Mouse (Mus musculus): ENCODE data around the gene Fbxw4. TPM values are rescaled to one million over a fixed set of nuclear protein-coding genes. Genes with fewer than 3 reads are reported as not detected.

Gene Fbxw4
- polyA plus RNA-seq, 1 experiment: 81.4 TPM

- peaks cover 4% of the 10 kb centered on the region; the same call in 1 of the 2 replicates for H3K36me3 ChIP-seq (ENCODE audit: control insufficient read depth, insufficient read depth, low read length)
- DNase-seq (ENCODE audit: low read depth in 1 of 2, low spot score in 2 of 2): no peak
- TF ChIP-seq POLR2A (IDR thresholded peaks at IDR 0.05; ENCODE audit: low read depth, low read length) (no peak), CTCF (IDR thresholded peaks at IDR 0.05; ENCODE audit: extremely low read depth, insufficient read depth, insufficient read length, insufficient replicate concordance) (no peak)
- peaks cover 20% of the 10 kb centered on the region for H3K4me1 ChIP-seq (ENCODE audit: control insufficient read depth, insufficient read depth, insufficient read length)
- no peak overlapping the region; the same call in 1 of the 2 replicates for H3K4me3 ChIP-seq (ENCODE audit: extremely low read depth, insufficient read depth, insufficient read length)
- H3K27ac ChIP-seq (ENCODE audit: insufficient read depth, low read length): peak overlapping the region; percentile 56
- H3K27me3 ChIP-seq (ENCODE audit: control insufficient read depth, insufficient read depth, low read length): no peaks in the 10 kb centered on the region
- 26% methylated on average over 14 of the region's 14 CpGs for WGBS
Observed at GRCm38 (mm10) chr19:45577141-45577750, 82.9 kb downstream of the Fbxw4 start.

GRCm38 (mm10) chr19:45575632-45576001 lies 84.5 kb downstream of the Fbxw4 start:
- Histone ChIP-seq H3K27me3 (ENCODE audit: control insufficient read depth, insufficient read depth, low read length) (no peaks in the 10 kb centered on the region), H3K4me3 (ENCODE audit: extremely low read depth, insufficient read depth, insufficient read length) (peak overlapping the region; percentile 54; the same call in 1 of the 2 replicates), H3K27ac (ENCODE audit: insufficient read depth, low read length) (peak overlapping the region; percentile 90), H3K36me3 (ENCODE audit: control insufficient read depth, insufficient read depth, low read length) (peaks cover 4% of the 10 kb centered on the region; the same call in 1 of the 2 replicates), H3K4me1 (ENCODE audit: control insufficient read depth, insufficient read depth, insufficient read length) (peaks cover 20% of the 10 kb centered on the region)
- 48% methylated on average over 8 of the region's 8 CpGs for WGBS
- TF ChIP-seq POLR2A (IDR thresholded peaks at IDR 0.05; ENCODE audit: low read depth, low read length) (no peak), CTCF (IDR thresholded peaks at IDR 0.05; ENCODE audit: extremely low read depth, insufficient read depth, insufficient read length, insufficient replicate concordance) (no peak)
- DNase-seq (ENCODE audit: low read depth in 1 of 2, low spot score in 2 of 2): no peak

- Histone ChIP-seq H3K36me3 (ENCODE audit: control insufficient read depth, insufficient read depth, low read length) (peaks cover 4% of the 10 kb centered on the region; the same call in 1 of the 2 replicates), H3K4me1 (ENCODE audit: control insufficient read depth, insufficient read depth, insufficient read length) (peaks cover 20% of the 10 kb centered on the region), H3K27me3 (ENCODE audit: control insufficient read depth, insufficient read depth, low read length) (no peaks in the 10 kb centered on the region), H3K27ac (ENCODE audit: insufficient read depth, low read length) (peak overlapping the region; percentile 90), H3K4me3 (ENCODE audit: extremely low read depth, insufficient read depth, insufficient read length) (peak overlapping the region; percentile 54)
- WGBS: 14% methylated on average over 19 of the region's 19 CpGs
- DNase-seq (ENCODE audit: low read depth in 1 of 2, low spot score in 2 of 2): peak in 1 of 2 experiments; percentile 52
- TF ChIP-seq POLR2A (IDR thresholded peaks at IDR 0.05; ENCODE audit: low read depth, low read length) (peak; percentile 59; the same call in 1 of the 2 replicates), CTCF (IDR thresholded peaks at IDR 0.05; ENCODE audit: extremely low read depth, insufficient read depth, insufficient read length, insufficient replicate concordance) (no peak)
Observed at GRCm38 (mm10) chr19:45574941-45575631, 85.0 kb downstream of the Fbxw4 start.

GRCm38 (mm10) chr19:45574339-45574898 lies 85.7 kb downstream of the Fbxw4 start:
- Histone ChIP-seq H3K27ac (ENCODE audit: insufficient read depth, low read length) (peak overlapping the region; percentile 90), H3K27me3 (ENCODE audit: control insufficient read depth, insufficient read depth, low read length) (no peaks in the 10 kb centered on the region), H3K4me3 (ENCODE audit: extremely low read depth, insufficient read depth, insufficient read length) (no peak overlapping the region), H3K36me3 (ENCODE audit: control insufficient read depth, insufficient read depth, low read length) (peaks cover 4% of the 10 kb centered on the region; the same call in 1 of the 2 replicates), H3K4me1 (ENCODE audit: control insufficient read depth, insufficient read depth, insufficient read length) (peaks cover 20% of the 10 kb centered on the region)
- TF ChIP-seq CTCF (IDR thresholded peaks at IDR 0.05; ENCODE audit: extremely low read depth, insufficient read depth, insufficient read length, insufficient replicate concordance) (no peak), POLR2A (IDR thresholded peaks at IDR 0.05; ENCODE audit: low read depth, low read length) (no peak)
- DNase-seq (ENCODE audit: low read depth in 1 of 2, low spot score in 2 of 2): no peak
- WGBS: 40% methylated on average over 7 of the region's 7 CpGs

- DNase-seq (ENCODE audit: low read depth in 1 of 2, low spot score in 2 of 2): peak; percentile 60 to 72
- no peak overlapping the region for H3K4me3 ChIP-seq (ENCODE audit: extremely low read depth, insufficient read depth, insufficient read length)
- peak; percentile 78 for TF ChIP-seq CTCF (IDR thresholded peaks at IDR 0.05; ENCODE audit: extremely low read depth, insufficient read depth, insufficient read length, insufficient replicate concordance)
- TF ChIP-seq POLR2A (IDR thresholded peaks at IDR 0.05; ENCODE audit: low read depth, low read length): no peak
- H3K27me3 ChIP-seq (ENCODE audit: control insufficient read depth, insufficient read depth, low read length): no peaks in the 10 kb centered on the region
- 25% methylated on average over 6 of the region's 6 CpGs for WGBS
- peaks cover 4% of the 10 kb centered on the region; the same call in 1 of the 2 replicates for H3K36me3 ChIP-seq (ENCODE audit: control insufficient read depth, insufficient read depth, low read length)
- no peak overlapping the region for H3K27ac ChIP-seq (ENCODE audit: insufficient read depth, low read length)
- H3K4me1 ChIP-seq (ENCODE audit: control insufficient read depth, insufficient read depth, insufficient read length): peaks cover 20% of the 10 kb centered on the region
Observed at GRCm38 (mm10) chr19:45573861-45574267, 86.2 kb downstream of the Fbxw4 start.

- H3K27ac ChIP-seq (ENCODE audit: insufficient read depth, low read length): no peak overlapping the region
- H3K36me3 ChIP-seq (ENCODE audit: control insufficient read depth, insufficient read depth, low read length): 0 out of 2 replicates have a peak, but pooled peaks cover 2% of the 10 kb centered on the region
- no peak overlapping the region for H3K4me3 ChIP-seq (ENCODE audit: extremely low read depth, insufficient read depth, insufficient read length)
- TF ChIP-seq POLR2A (IDR thresholded peaks at IDR 0.05; ENCODE audit: low read depth, low read length): no peak
- no peak for TF ChIP-seq CTCF (IDR thresholded peaks at IDR 0.05; ENCODE audit: extremely low read depth, insufficient read depth, insufficient read length, insufficient replicate concordance)
- peaks cover 20% of the 10 kb centered on the region for H3K4me1 ChIP-seq (ENCODE audit: control insufficient read depth, insufficient read depth, insufficient read length)
- DNase-seq (ENCODE audit: low read depth in 1 of 2, low spot score in 2 of 2): no peak
- no peaks in the 10 kb centered on the region for H3K27me3 ChIP-seq (ENCODE audit: control insufficient read depth, insufficient read depth, low read length)
- WGBS: 74% methylated on average over 6 of the region's 6 CpGs
Observed at GRCm38 (mm10) chr19:45573033-45573432, 87.1 kb downstream of the Fbxw4 start.

Measured in spleen, adult 2 months (tissue).